Mouse (Mus musculus) G1E (cell line): ENCODE measurements at regions not wholly inside any gene's neighbourhood (a gene's known extent, or its start where the extent isn't known, plus 50 kb on each side); places are given as distances from the start of the nearest gene placed in this dataset.

Experiments
- ATAC-seq: 2 replicates; pipeline ENCODE4 v1.8.0; 2016; ENCODE audit warnings: mild to moderate bottlenecking; ENCODE audit not compliant: insufficient number of reproducible peaks, poor library complexity, low FRiP score, severe bottlenecking; ENCODE audit errors: extremely low read depth
- DNase-seq: peaks from one replicate; pipeline ENCODE4 v3.0.0; 2012; ENCODE audit warnings: low spot score
- H3K27me3 ChIP-seq: 2 replicates; pipeline ENCODE4 v1.6.1; 2012; ENCODE audit warnings: mild to moderate bottlenecking, low read length, inconsistent platforms; ENCODE audit not compliant: insufficient read depth
- H3K36me3 ChIP-seq: replicated peaks from 2 replicates; pipeline ENCODE3; 2012; ENCODE audit warnings: mild to moderate bottlenecking, inconsistent platforms
- H3K4me1 ChIP-seq: 2 replicates; pipeline ENCODE4 v1.6.1; 2012; ENCODE audit warnings: low read depth, low read length, inconsistent platforms, mixed read lengths; ENCODE audit not compliant: insufficient read depth
- H3K4me3 ChIP-seq: 2 replicates; pipeline ENCODE4 v1.5.1; 2012; ENCODE audit warnings: low read depth, mild to moderate bottlenecking, inconsistent platforms, low read length, moderate library complexity, mixed read lengths
- H3K9me3 ChIP-seq: replicated peaks from 2 replicates; pipeline ENCODE4 v1.6.1; 2012; ENCODE audit warnings: inconsistent platforms
- CTCF ChIP-seq: IDR thresholded peaks from 2 replicates; pipeline ENCODE4 v1.5.1; 2012; ENCODE audit warnings: low read depth, low read length, inconsistent platforms, mixed read lengths
- GATA1 ChIP-seq: IDR thresholded peaks from 2 replicates; pipeline ENCODE4 v1.6.1; 2012; ENCODE audit warnings: borderline replicate concordance, low read length, inconsistent platforms, mixed read lengths
- GATA2 ChIP-seq: IDR thresholded peaks from 2 replicates; pipeline ENCODE4 v1.6.1; 2012; ENCODE audit warnings: low read depth, low read length, inconsistent platforms, borderline replicate concordance
- POLR2AphosphoS5 ChIP-seq: IDR thresholded peaks from 2 replicates; pipeline ENCODE4 v1.6.1; 2012; ENCODE audit warnings: low read depth, low read length, inconsistent platforms; ENCODE audit not compliant: insufficient replicate concordance
- TAL1 ChIP-seq: conservative IDR thresholded peaks from 2 replicates; pipeline ENCODE4 v1.6.1; 2012; ENCODE audit warnings: low read depth, low read length, inconsistent platforms, mixed read lengths

- H3K36me3 ChIP-seq, result no peaks in the 10 kb centered on the region
- no peak for DNase-seq
- H3K4me3 ChIP-seq, result no peak overlapping the region
- H3K4me1 ChIP-seq, result no peaks in the 10 kb centered on the region
- H3K9me3 ChIP-seq, result peaks cover 4% of the 10 kb centered on the region; the same call in 1 of the 2 replicates
- H3K27me3 ChIP-seq, result no peaks in the 10 kb centered on the region
- TF ChIP-seq TAL1, result no peak
- ATAC-seq, result no peak
Measured at GRCm38 (mm10) chr2:137853399-137854259, 402.7 kb upstream of the Btbd3 start.

GRCm38 (mm10) chr2:137847901-137848300, 408.5 kb upstream of the Btbd3 start:
- DNase-seq (no peak), ATAC-seq (no peak)
- TF ChIP-seq GATA2, result no peak
- TF ChIP-seq POLR2AphosphoS5, result no peak
- TF ChIP-seq CTCF, result no peak
- no peak for TF ChIP-seq TAL1
- TF ChIP-seq GATA1, result no peak
- Histone ChIP-seq H3K9me3 (0 out of 2 replicates have a peak, but pooled peaks cover 2% of the 10 kb centered on the region), H3K4me3 (no peak overlapping the region), H3K36me3 (no peaks in the 10 kb centered on the region), H3K4me1 (no peaks in the 10 kb centered on the region), H3K27me3 (no peaks in the 10 kb centered on the region)

DNA sequence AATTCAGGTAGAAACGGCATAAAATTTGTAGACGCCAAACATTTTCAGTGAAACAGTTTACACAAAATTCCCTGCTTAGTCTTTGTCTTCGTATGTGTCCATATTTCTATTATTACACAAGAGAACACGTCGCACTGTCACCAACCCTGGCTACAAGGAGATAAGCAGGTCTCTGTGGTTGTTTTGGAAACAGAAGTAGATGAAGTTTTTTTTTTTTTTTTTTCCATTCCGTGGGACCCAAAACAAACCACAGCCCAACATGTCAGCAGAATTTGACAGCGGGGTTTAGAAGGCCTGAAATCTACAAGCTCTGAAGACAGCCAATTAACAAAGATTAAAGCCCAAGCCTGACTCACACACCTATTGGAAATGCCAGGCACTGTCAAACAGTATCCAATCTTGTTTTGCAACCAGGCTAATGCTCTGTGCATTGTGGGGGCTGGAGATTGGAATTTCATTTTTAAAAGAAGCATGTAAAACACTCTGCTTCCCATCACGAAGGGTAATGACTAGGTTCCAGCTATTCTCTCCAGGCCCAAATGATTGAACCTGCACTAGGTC, 428.5 kb upstream of the Btbd3 start:
- Histone ChIP-seq H3K36me3 (no peaks in the 10 kb centered on the region), H3K27me3 (no peaks in the 10 kb centered on the region), H3K4me1 (no peaks in the 10 kb centered on the region), H3K9me3 (peaks cover 2% of the 10 kb centered on the region; the same call in 1 of the 2 replicates), H3K4me3 (no peak overlapping the region)
- ATAC-seq, result no peak
- no peak for TF ChIP-seq CTCF
- TF ChIP-seq POLR2AphosphoS5, result no peak
- no peak for TF ChIP-seq GATA2
- TF ChIP-seq GATA1, result no peak
- TF ChIP-seq TAL1, result no peak
- no peak for DNase-seq

DNA sequence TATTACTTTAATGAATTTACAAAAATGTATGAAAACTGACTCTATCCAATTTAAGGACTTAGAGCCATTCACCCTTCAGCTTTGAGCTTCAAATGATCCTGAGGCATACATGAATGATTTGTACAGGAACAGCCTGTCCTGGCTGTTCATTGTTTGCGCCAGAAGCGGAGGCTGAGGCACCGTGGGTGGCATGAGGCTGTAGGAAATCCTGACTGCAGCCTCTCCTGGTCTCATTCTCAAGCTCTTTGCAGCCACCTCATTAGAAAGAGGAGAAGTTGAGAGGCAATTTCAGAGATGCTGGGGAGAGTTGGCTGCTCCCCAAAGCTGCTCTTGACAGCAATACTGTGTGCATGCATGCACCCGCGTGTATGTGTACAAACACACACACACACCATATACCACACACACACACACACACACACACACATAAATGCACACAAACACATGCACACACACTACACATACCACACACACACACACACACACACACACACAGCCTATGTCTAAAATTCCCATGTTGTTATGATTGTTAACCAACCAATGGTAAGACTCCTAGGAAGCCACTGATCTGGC, 434.9 kb upstream of the Btbd3 start:
- no peak for DNase-seq

DNA sequence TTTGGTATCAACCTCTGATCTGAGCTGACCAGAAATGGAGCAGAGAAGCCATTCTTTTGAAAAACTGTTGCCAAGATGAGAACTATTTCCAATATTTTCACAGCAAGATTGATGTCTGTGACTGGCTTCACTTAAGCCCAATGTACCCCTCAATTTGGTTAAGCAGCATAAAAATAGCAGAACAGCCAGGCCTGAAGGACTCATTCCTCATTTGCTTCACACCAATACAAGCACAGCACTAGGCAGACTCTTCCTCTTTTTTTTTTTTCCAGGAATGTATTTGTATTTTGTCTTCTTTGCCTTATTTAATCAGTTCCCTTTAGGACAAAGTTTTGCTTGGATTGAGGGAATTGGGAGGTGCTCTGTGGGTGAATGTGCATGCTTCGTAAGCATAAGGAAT, 441.4 kb upstream of the Btbd3 start:
- Histone ChIP-seq H3K9me3 (peaks cover 5% of the 10 kb centered on the region), H3K36me3 (no peaks in the 10 kb centered on the region), H3K4me1 (no peaks in the 10 kb centered on the region), H3K27me3 (no peaks in the 10 kb centered on the region), H3K4me3 (no peak overlapping the region)
- ATAC-seq, result no peak
- DNase-seq, result no peak
- TF ChIP-seq CTCF (no peak), GATA2 (no peak), GATA1 (no peak), TAL1 (no peak)

More for the DNA sequence above, 434.9 kb upstream of the Btbd3 start:
- TF ChIP-seq CTCF, result no peak
- no peak for TF ChIP-seq TAL1
- TF ChIP-seq POLR2AphosphoS5, result no peak
- TF ChIP-seq GATA2, result no peak
- no peak for TF ChIP-seq GATA1
- Histone ChIP-seq H3K36me3 (no peaks in the 10 kb centered on the region), H3K27me3 (no peaks in the 10 kb centered on the region), H3K9me3 (peaks cover 9% of the 10 kb centered on the region), H3K4me1 (no peaks in the 10 kb centered on the region), H3K4me3 (no peak overlapping the region)
- ATAC-seq, result no peak

GRCm38 (mm10) chr2:137808401-137809230, 447.7 kb upstream of the Btbd3 start:
- Histone ChIP-seq H3K4me3 (no peak overlapping the region), H3K9me3 (0 out of 2 replicates have a peak, but pooled peaks cover 2% of the 10 kb centered on the region), H3K27me3 (no peaks in the 10 kb centered on the region), H3K36me3 (no peaks in the 10 kb centered on the region), H3K4me1 (no peaks in the 10 kb centered on the region)
- TF ChIP-seq POLR2AphosphoS5 (no peak), CTCF (no peak), TAL1 (no peak), GATA2 (no peak), GATA1 (no peak)
- DNase-seq, result no peak
- no peak for ATAC-seq
